Mouse (Mus musculus) kidney, embryonic 15.5 days (tissue): ENCODE data around the gene Ngly1. TPM values are rescaled to one million over a fixed set of nuclear protein-coding genes. Genes with fewer than 3 reads are reported as not detected.

Experiments
- ATAC-seq: fragments of 200-750 bp; cut with Nextera tagmentation; replicated peaks from 2 replicates; pipeline ENCODE4 v1.8.0; 2017; ENCODE audit warnings: moderate TSS enrichment; ENCODE audit not compliant: low FRiP score
- H3K27ac ChIP-seq: fragments of 300-500 bp; sonication (generic); 2 replicates; pipeline ENCODE4 v1.5.1; 2015; ENCODE audit warnings: mild to moderate bottlenecking, inconsistent platforms
- H3K27me3 ChIP-seq: fragments of 300-500 bp; sonication (generic); 2 replicates; pipeline ENCODE4 v1.6.1; 2015; ENCODE audit warnings: inconsistent platforms
- H3K36me3 ChIP-seq: fragments of 300-500 bp; sonication (generic); 2 replicates; pipeline ENCODE4 v1.6.1; 2015; ENCODE audit warnings: inconsistent platforms
- H3K4me1 ChIP-seq: fragments of 300-500 bp; sonication (generic); 2 replicates; pipeline ENCODE4 v1.6.1; 2015; ENCODE audit warnings: inconsistent platforms
- H3K4me2 ChIP-seq: fragments of 300-500 bp; sonication (generic); 2 replicates; pipeline ENCODE4 v1.6.1; 2015; ENCODE audit warnings: moderate library complexity, mild to moderate bottlenecking, inconsistent platforms
- H3K4me3 ChIP-seq: fragments of 300-500 bp; sonication (generic); replicated peaks from 2 replicates; pipeline ENCODE4 v1.5.1; 2015; ENCODE audit warnings: mild to moderate bottlenecking, inconsistent platforms
- H3K9ac ChIP-seq: fragments of 300-500 bp; sonication (generic); 2 replicates; pipeline ENCODE4 v1.6.1; 2015; ENCODE audit warnings: mild to moderate bottlenecking, inconsistent platforms
- H3K9me3 ChIP-seq: fragments of 300-500 bp; sonication (generic); replicated peaks from 2 replicates; pipeline ENCODE4 v1.6.1; 2016; ENCODE audit warnings: inconsistent platforms
- WGBS: fragments of 180-500 bp; shearing (Covaris S2); methylation state at CpG from one replicate; pipeline ENCODE4 v1.1.7; 2015; ENCODE audit warnings: mixed read lengths; 5-methylcytosine and 5-hydroxymethylcytosine counted together
- polyA plus RNA-seq: library from polyadenylated mRNA; unstranded; fragments of >200 nt; fragmentation: Nextera tagmentation; extraction: Ambion mirVana; gene quantifications from 2 replicates; pipeline ENCODE4 v1.2.1, GENCODE M21; 2015

The Ngly1 gene
- polyA plus RNA-seq, 1 experiment from 2014 or later: 36.1 TPM

DNA sequence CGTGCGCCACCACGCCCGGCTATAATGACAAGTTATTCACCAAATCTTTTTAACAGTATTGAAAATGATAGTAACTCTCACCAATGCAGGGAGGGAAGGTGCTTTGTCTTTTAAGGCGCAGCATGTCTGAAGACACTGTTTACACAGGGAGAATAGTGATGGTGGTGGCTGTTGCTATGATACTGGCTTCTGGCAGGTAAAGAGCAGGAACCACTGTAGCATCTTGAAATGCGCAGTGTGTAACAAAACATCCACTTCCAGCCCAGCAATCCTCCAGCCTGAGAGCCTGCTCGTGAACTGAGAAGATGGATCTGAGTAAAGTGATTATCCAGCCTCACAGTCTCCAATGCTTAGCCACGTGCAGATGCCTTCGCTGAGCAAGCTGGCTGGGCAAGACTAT is 98.4 kb downstream of the Ngly1 start:
- H3K36me3 ChIP-seq: no peaks in the 10 kb centered on the region
- H3K27me3 ChIP-seq: no peaks in the 10 kb centered on the region
- no peak overlapping the region for H3K4me3 ChIP-seq
- no peak overlapping the region for H3K27ac ChIP-seq
- no peaks in the 10 kb centered on the region for H3K9me3 ChIP-seq
- ATAC-seq: no peak
- no peak overlapping the region for H3K4me2 ChIP-seq
- no peaks in the 10 kb centered on the region for H3K4me1 ChIP-seq
- no peak overlapping the region for H3K9ac ChIP-seq
- 82% methylated on average over 9 of the region's 9 CpGs for WGBS

DNA sequence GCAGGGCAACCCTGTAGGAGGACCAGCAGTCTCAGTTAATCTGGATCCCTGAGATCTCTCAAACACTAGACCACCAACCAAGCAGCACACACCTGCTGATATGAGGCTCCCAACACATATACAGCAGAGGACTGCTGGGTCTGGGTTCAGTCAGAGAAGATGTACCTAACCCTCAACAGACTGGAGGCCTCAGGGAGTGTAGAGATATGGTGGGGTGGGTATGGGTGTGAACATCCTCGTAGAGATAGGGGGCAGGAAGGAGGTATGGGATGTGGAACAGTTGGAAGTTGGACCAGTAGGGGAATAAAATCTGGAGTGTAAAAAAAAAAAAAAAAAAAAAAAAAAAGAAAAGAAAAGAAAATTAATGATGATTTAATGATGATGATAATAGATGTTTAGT is 110.6 kb downstream of the Ngly1 start:
- H3K4me2 ChIP-seq: no peak overlapping the region
- H3K4me1 ChIP-seq: 0 out of 2 replicates have a peak, but pooled peaks cover 5% of the 10 kb centered on the region
- no peaks in the 10 kb centered on the region for H3K9me3 ChIP-seq
- no peak overlapping the region for H3K9ac ChIP-seq
- WGBS: 69% methylated on average over 1 of the region's 1 CpGs
- no peak for ATAC-seq
- H3K27ac ChIP-seq: no peak overlapping the region
- H3K27me3 ChIP-seq: no peaks in the 10 kb centered on the region
- H3K4me3 ChIP-seq: no peak overlapping the region
- H3K36me3 ChIP-seq: no peaks in the 10 kb centered on the region

Other genes with a start within 250 kb of the Ngly1 start
- gene Oxsm, start 528 bp downstream of the Ngly1 start, polyA plus RNA-seq: 2.5 and 3.7 TPM in 2 replicates
- 49.5 and 50.2 TPM in 2 replicates for gene Top2b, start 115.9 kb downstream of the Ngly1 start, polyA plus RNA-seq